Mouse (Mus musculus) heart, embryonic 11.5 days (tissue): Measurements from ENCODE around the gene Jup. TPM values are rescaled to one million over a fixed set of nuclear protein-coding genes. Genes with fewer than 3 reads are reported as not detected.

Experiments used
- ATAC-seq: fragments of 200-750 bp; cut with Nextera tagmentation; replicated peaks from 2 replicates; pipeline ENCODE4 v1.8.0; 2017; ENCODE audit warnings: moderate library complexity; ENCODE audit not compliant: insufficient number of reproducible peaks, low FRiP score, low TSS enrichment
- H3K27ac ChIP-seq: fragments of 300-500 bp; sonication (generic); 2 replicates; pipeline ENCODE4 v1.5.1; 2014; ENCODE audit warnings: mild to moderate bottlenecking, low read depth, low read length
- H3K27me3 ChIP-seq: fragments of 300-500 bp; sonication (generic); 2 replicates; pipeline ENCODE4 v1.6.1; 2014; ENCODE audit warnings: mild to moderate bottlenecking, low read length, mixed read lengths; ENCODE audit not compliant: control insufficient read depth, insufficient read depth
- H3K36me3 ChIP-seq: fragments of 300-500 bp; sonication (generic); 2 replicates; pipeline ENCODE4 v1.6.1; 2014; ENCODE audit warnings: mild to moderate bottlenecking, low read length, moderate library complexity, mixed read lengths; ENCODE audit not compliant: control insufficient read depth, insufficient read depth
- H3K4me1 ChIP-seq: fragments of 300-500 bp; sonication (generic); 2 replicates; pipeline ENCODE4 v1.6.1; 2014; ENCODE audit warnings: low read length; ENCODE audit not compliant: control insufficient read depth, insufficient read depth
- H3K4me2 ChIP-seq: fragments of 300-500 bp; sonication (generic); 2 replicates; pipeline ENCODE4 v1.6.1; 2014; ENCODE audit warnings: mild to moderate bottlenecking, moderate library complexity
- H3K4me3 ChIP-seq: fragments of 300-500 bp; sonication (generic); 2 replicates; pipeline ENCODE4 v1.5.1; 2014; ENCODE audit warnings: low read depth, low read length
- H3K9ac ChIP-seq: fragments of 300-500 bp; sonication (generic); 2 replicates; pipeline ENCODE4 v1.6.1; 2014; ENCODE audit warnings: mild to moderate bottlenecking, low read depth, low read length, moderate library complexity
- H3K9me3 ChIP-seq: fragments of 300-500 bp; sonication (generic); replicated peaks from 2 replicates; pipeline ENCODE4 v1.6.1; 2016; ENCODE audit warnings: low read length; ENCODE audit not compliant: control insufficient read depth
- WGBS: fragments of 180-500 bp; shearing (Covaris S2); extraction: QIAGEN DNeasy Blood & Tissue Kit; methylation state at CpG from one replicate; pipeline ENCODE4 v1.1.7; 2014; ENCODE audit not compliant: insufficient replicate concordance; 5-methylcytosine and 5-hydroxymethylcytosine counted together
- polyA plus RNA-seq: library from polyadenylated mRNA; unstranded; fragments of >200 nt; fragmentation: Nextera tagmentation; extraction: Ambion mirVana; gene quantifications from 2 replicates; pipeline ENCODE4 v1.2.1, GENCODE M21; 2014

Gene Jup
- polyA plus RNA-seq, 1 experiment from 2014 or later = 72.2 TPM

DNA sequence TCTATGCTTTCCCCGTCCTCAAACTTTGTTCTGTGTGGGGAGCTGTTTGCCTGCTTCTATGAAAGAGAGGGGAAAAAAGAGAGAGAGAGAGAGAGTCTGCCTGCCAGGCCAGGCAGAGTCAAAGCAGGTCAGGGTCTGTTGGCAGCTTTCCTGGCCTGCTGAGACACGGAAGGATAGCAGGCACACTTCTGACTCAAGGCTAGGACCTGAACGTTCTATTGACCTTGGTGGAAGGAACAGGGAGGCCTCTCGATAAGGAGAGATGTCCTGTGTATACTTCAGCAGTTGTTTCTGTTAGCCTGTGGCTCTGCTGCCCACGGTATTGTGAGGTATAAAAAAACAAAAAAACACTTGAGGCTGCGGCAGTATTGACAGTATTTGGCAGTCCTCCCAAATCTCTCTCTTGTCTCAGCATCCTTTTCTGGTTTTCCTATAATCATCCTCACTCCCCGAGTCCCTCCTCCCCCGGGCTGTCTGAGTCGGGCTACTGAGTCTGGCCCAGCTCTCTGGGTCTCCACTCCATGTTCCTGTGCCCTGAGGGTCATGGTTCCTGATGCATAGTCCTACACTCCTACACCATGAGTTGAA, 31.1 kb upstream of the Jup start:
- ATAC-seq = no peak
- Histone ChIP-seq H3K4me2 (no peak overlapping the region), H3K27ac (peak overlapping the region; percentile 8; the same call in 1 of the 2 replicates), H3K4me1 (peaks cover 23% of the 10 kb centered on the region), H3K9me3 (no peaks in the 10 kb centered on the region), H3K36me3 (peaks cover 18% of the 10 kb centered on the region), H3K4me3 (no peak overlapping the region), H3K9ac (no peak overlapping the region), H3K27me3 (no peaks in the 10 kb centered on the region)
- WGBS = 50% methylated on average over 9 of the region's 9 CpGs

DNA sequence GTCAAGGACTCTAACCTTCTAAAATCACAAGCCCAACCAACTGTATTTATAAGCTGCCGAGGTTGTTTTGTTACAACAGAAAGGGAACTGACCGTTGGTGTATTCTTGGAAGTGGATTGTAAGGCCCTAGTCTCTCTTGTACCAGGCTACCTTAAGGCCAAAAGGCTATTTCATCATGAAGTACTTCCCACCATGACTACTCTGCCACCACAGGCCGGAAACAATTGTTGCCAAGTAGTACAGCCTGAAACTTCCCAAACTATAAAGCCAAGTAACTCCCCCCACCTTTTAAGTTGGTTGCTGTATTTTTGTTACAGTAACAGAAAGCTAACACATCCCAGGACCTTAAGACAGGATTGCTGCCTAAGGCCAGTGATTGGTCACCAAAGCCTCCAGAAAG, 29.3 kb upstream of the Jup start:
- no peaks in the 10 kb centered on the region for H3K9me3 ChIP-seq
- H3K36me3 ChIP-seq = peaks cover 16% of the 10 kb centered on the region
- no peak overlapping the region for H3K9ac ChIP-seq
- no peak overlapping the region for H3K4me3 ChIP-seq
- H3K27ac ChIP-seq = no peak overlapping the region
- 78% methylated on average over 3 of the region's 3 CpGs for WGBS
- H3K4me1 ChIP-seq = peaks cover 19% of the 10 kb centered on the region
- H3K27me3 ChIP-seq = no peaks in the 10 kb centered on the region
- no peak overlapping the region for H3K4me2 ChIP-seq
- no peak for ATAC-seq

DNA sequence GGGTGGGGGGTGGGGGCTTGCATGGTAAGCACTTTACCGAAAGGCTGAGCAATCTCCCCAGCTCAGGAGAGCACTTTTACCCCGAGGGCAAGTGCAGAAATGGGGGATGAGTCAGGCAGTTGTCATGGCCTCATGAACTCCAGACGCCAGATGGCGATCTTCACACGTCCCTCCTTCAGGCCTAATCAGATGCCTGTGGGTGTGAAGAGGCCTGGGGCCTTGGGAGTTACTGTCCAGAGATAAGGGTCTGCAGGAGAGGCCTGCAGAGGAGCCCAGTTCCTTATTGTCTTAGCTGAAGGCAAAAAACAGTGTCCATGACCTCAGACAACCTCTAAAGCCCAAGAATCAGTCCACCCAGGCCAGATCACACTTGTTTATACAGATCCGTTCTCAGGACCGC, 28.3 kb upstream of the Jup start:
- H3K27me3 ChIP-seq = no peaks in the 10 kb centered on the region
- no peaks in the 10 kb centered on the region for H3K9me3 ChIP-seq
- no peak overlapping the region for H3K27ac ChIP-seq
- H3K4me2 ChIP-seq = no peak overlapping the region
- no peak overlapping the region for H3K4me3 ChIP-seq
- H3K4me1 ChIP-seq = peaks cover 16% of the 10 kb centered on the region
- no peak overlapping the region; the same call in 1 of the 2 replicates for H3K9ac ChIP-seq
- 14% methylated on average over 7 of the region's 7 CpGs for WGBS
- ATAC-seq = no peak
- H3K36me3 ChIP-seq = peaks cover 24% of the 10 kb centered on the region

DNA sequence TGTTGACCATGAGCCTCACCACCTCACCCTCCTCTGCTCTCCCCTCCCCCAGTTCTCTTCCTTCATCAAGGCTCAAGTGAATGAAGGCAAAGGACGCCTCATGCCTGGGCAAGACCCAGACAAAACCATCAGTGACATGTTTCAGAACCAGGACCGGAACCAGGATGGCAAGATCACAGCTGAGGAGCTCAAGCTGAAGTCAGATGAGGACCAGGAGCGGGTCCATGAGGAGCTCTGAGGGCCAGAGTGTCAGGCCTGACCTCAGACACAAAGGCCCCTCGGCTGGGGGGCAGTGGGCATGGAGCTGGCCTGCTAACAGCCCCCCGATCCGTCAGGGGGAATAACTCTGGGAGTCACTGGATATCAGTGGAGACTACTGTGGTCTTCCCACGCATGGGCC, 26.3 kb upstream of the Jup start:
- Histone ChIP-seq H3K4me1 (peaks cover 13% of the 10 kb centered on the region), H3K4me3 (no peak overlapping the region), H3K27me3 (no peaks in the 10 kb centered on the region), H3K9ac (no peak overlapping the region), H3K4me2 (no peak overlapping the region), H3K9me3 (no peaks in the 10 kb centered on the region), H3K36me3 (peaks cover 21% of the 10 kb centered on the region), H3K27ac (no peak overlapping the region)
- WGBS = 82% methylated on average over 7 of the region's 7 CpGs
- no peak for ATAC-seq

DNA sequence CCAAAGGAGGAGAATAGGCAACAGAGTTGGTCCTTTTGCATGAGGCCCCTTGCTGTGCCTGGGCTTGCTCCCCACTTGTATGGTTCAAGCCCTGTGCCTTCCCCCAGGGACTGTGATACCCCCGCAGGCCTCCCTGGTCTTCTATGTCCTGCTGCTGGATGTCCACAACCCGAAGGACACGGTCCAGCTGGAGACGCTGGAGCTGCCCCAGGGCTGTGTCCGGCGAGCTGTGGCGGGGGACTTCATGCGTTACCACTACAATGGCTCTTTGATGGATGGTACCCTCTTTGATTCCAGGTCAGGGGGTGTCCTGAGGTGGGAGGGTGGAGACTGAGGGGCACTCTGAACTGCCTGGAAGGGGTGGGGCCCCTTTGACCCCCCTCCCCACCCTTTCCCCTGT, 24.0 kb upstream of the Jup start:
- Histone ChIP-seq H3K27ac (no peak overlapping the region), H3K27me3 (no peaks in the 10 kb centered on the region), H3K4me1 (peaks cover 18% of the 10 kb centered on the region), H3K4me3 (no peak overlapping the region), H3K36me3 (peaks cover 23% of the 10 kb centered on the region), H3K4me2 (no peak overlapping the region), H3K9ac (no peak overlapping the region), H3K9me3 (no peaks in the 10 kb centered on the region)
- 82% methylated on average over 8 of the region's 8 CpGs for WGBS
- ATAC-seq = no peak

DNA sequence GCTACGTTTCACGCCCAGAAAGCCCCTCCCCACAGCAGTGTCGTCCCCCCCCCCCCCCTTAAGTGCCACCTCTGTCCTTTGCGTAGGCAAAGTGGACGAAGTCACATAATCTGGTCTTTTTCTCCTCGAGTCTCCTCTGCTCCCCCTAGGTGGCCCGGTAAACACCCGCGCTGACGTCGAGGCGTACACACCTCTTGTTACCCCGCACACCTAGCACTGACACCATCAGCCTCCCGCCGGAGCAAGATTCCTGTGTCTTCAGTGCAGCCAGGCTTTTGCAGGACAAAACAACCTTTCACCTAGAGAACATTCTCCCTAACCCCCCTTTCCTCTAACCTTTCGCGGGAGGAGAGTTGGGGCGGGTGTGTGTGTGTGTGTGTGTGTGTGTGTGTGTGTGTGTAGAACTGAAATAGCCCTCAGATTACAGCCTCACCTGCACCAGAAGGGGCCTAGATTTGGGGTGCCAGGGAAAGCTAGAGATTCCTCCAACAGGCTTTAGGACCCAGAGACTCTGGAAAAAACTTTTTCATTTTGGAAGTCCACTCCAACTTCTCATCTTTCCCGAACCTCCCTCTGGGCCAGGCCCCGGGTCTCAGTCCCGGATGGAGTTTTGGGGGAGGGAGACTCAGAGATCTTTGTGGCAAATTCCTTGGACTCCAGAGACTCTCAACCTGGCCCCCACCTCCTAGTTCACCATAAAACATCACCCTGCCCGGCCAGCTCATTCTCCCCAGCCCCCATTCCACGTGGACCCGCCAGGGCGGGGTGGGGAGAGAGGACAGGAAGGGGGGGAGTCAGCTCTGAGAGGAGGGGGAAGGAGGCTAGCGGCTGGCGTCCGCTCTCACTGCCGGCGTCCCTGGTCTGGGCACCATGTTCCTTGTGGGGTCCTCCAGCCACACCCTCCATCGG, 17.6 kb upstream of the Jup start, which contains the start of gene Fkbp10:
Fkbp10 (plus strand) TSS at position 784 of the 909 bp plus-strand sequence.
- Histone ChIP-seq H3K4me3 (peak within 1 kb of the TSS; percentile 82), H3K4me2 (peak within 1 kb of the TSS; percentile 94), H3K27me3 (no peaks in the 10 kb centered on the region), H3K27ac (peak within 1 kb of the TSS; percentile 95), H3K36me3 (peaks cover 5% of the 10 kb centered on the region), H3K9me3 (no peaks in the 10 kb centered on the region), H3K4me1 (peaks cover 37% of the 10 kb centered on the region), H3K9ac (peak within 1 kb of the TSS; percentile 90)
- peak; percentile 16; the same call in 1 of the 2 replicates for ATAC-seq
- under 1% methylated on average over 29 of the region's 31 CpGs for WGBS

DNA sequence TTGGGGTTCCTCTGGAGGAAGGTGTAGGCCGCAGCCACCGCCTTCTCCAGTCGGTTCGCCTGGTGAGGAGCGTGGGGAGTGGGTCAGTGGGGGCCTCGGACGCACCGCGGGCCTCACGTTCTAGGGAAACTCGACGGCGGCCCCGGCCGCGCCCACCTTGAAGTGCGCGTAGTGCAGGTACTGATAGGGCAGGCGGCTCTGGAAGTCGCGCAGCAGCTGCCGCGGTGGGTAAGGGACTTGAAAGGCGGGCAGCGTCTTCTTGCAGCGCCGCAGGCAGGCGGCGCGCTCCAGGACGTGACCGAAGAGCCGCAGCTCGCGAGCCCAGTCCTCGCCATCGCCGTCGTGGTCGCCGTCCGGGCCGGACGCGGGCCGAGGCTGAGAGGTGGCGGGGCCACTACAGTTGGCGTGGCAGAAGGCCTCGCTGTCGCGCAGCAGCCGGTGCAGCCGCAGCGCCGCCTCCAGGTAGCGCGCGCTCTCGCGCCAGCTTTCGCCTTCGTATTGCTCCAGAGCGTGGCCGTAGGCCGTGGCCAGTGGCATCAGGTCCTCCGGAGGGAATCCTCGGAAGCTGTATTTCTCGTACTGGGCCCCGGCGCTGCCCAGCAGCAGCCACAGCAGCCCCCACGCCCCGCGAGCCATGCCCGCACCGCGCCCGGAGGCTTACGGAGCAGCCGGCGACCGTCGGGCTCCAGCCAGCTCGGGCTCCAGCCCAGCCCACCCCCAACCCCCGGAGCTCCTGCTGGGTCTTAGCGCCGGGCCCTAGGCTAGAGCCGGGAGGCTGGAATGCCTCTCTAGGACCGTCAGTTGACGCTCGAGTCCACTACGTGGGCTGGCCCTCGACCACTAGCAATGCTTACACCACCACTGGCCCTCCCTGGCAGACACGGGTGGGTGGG, 16.7 kb upstream of the Jup start, which contains the start of gene P3h4:
P3h4 (minus strand) TSS at position 816 of the 893 bp plus-strand sequence.
- H3K4me1 ChIP-seq = peaks cover 37% of the 10 kb centered on the region
- peak within 1 kb of the TSS; percentile 90 for H3K9ac ChIP-seq
- no peaks in the 10 kb centered on the region for H3K27me3 ChIP-seq
- WGBS = under 1% methylated on average over 84 of the region's 93 CpGs
- peak; percentile 87 for ATAC-seq
- H3K4me3 ChIP-seq = peak within 1 kb of the TSS; percentile 82
- peaks cover 9% of the 10 kb centered on the region for H3K36me3 ChIP-seq
- peak within 1 kb of the TSS; percentile 94 for H3K4me2 ChIP-seq
- H3K27ac ChIP-seq = peak within 1 kb of the TSS; percentile 95
- no peaks in the 10 kb centered on the region for H3K9me3 ChIP-seq

DNA sequence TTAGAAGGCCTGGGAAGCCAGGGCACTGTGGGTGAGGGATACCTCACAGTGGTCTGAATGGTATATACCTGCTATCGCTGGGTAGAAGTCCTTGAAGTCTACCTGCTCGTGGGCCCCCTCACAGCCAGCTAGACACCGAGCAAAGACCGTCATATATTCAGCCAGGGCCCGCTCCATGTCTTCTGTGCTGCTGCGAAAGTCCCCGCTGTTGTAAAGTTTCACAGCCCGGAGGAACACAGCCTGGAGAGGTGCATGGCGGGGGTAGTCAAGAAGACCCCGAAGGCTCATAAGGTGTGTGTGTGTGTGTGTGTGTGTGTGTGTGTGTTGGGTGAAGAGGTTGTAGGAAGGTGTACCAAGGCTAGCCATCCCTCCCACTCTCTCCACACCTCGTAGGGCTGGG, 16.0 kb upstream of the Jup start:
- ATAC-seq = no peak
- Histone ChIP-seq H3K9ac (peak overlapping the region; percentile 90), H3K9me3 (no peaks in the 10 kb centered on the region), H3K4me3 (peak overlapping the region; percentile 82), H3K27ac (peak overlapping the region; percentile 95; the same call in 1 of the 2 replicates), H3K36me3 (peaks cover 11% of the 10 kb centered on the region), H3K4me1 (peaks cover 37% of the 10 kb centered on the region), H3K4me2 (peak overlapping the region; percentile 94), H3K27me3 (no peaks in the 10 kb centered on the region)
- WGBS = 62% methylated on average over 11 of the region's 11 CpGs
